10 mouse cellular contexts compared by ENCODE assay signal in the genomic region with DNA sequence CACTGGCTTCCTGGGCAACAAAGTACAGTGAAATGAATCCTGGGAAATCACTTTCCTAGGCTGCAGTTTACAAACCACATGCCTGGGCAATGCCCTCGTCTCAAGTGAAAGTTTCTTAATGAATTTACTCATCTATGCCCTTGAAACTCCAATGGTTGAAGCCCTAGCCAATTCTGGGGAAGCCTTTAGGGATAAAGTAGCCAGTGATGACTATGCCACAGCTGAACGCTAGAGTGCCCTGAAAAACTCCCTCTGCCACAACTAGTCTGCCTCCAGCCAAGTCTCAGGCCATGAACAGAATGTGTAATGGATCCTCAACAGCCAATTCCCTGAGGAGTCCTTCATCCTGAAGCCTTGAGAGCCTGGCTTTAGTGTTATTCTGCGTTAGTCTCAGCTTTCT. TPM values are rescaled to one million over a fixed set of nuclear protein-coding genes. Genes with fewer than 3 reads are reported as not detected.
DNase-seq lines count a peak whose midpoint lies in the region; ATAC-seq and TF ChIP-seq lines count a peak whose summit lies in the region.
"Had no signal": no experiment of that assay in that cellular context is flagged by ENCODE, and none has a peak within 500 bp of the region (broad histone marks: within the 10 kb centered on the region; RNA-seq: fewer than 3 reads in every experiment).

No protein-coding gene starts in this region.

- no peaks in the 10 kb centered on the region for H3K9me3 ChIP-seq in limb, embryonic 14.5 days (ENCODE audit: control insufficient read depth, low read length)
- no peaks in the 10 kb centered on the region for H3K9me3 ChIP-seq in limb, embryonic 10.5 days (replicated peaks)
- H3K9me3 ChIP-seq in forebrain, embryonic 11.5 days (ENCODE audit: control insufficient read depth, low read length) = no peaks in the 10 kb centered on the region
- H3K9me3 ChIP-seq: limb, embryonic 13.5 days had no signal

- ATAC-seq in limb, embryonic 14.5 days (ENCODE audit: low FRiP score, low read depth) = no peak
- ATAC-seq in forebrain, embryonic 11.5 days (replicated peaks; ENCODE audit: low FRiP score) = no peak

- peaks cover 16% of the 10 kb centered on the region for H3K4me1 ChIP-seq in limb, embryonic 14.5 days (ENCODE audit: control insufficient read depth, insufficient read depth, low read length)
- peaks cover 18% of the 10 kb centered on the region for H3K4me1 ChIP-seq in limb, embryonic 10.5 days
- peaks cover 70% of the 10 kb centered on the region for H3K4me1 ChIP-seq in bone marrow macrophage, adult 2 months (ENCODE audit: control insufficient read depth, insufficient read depth, low read length)
- H3K4me1 ChIP-seq in forebrain, embryonic 11.5 days (replicated peaks; ENCODE audit: control insufficient read depth, insufficient read depth, low read length) = no peaks in the 10 kb centered on the region

- no peak overlapping the region for H3K27ac ChIP-seq in limb, embryonic 14.5 days (replicated peaks; ENCODE audit: low read depth, low read length)
- no peak overlapping the region; the same call in 1 of the 2 replicates for H3K27ac ChIP-seq in limb, embryonic 10.5 days
- peak overlapping the region; percentile 98 for H3K27ac ChIP-seq in bone marrow macrophage, adult 2 months (ENCODE audit: insufficient read depth, low read depth, low read length)
- H3K27ac ChIP-seq in forebrain, embryonic 11.5 days (ENCODE audit: low read depth, low read length) = no peak overlapping the region

- H3K36me3 ChIP-seq in limb, embryonic 14.5 days (ENCODE audit: control insufficient read depth, insufficient read depth, low read length) = no peaks in the 10 kb centered on the region
- H3K36me3 ChIP-seq in limb, embryonic 10.5 days = no peaks in the 10 kb centered on the region
- H3K36me3 ChIP-seq in forebrain, embryonic 11.5 days (ENCODE audit: control insufficient read depth, insufficient read depth, low read length) = no peaks in the 10 kb centered on the region
- H3K36me3 ChIP-seq: limb, embryonic 13.5 days had no signal

- H3K27me3 ChIP-seq in limb, embryonic 14.5 days (ENCODE audit: control insufficient read depth, insufficient read depth, low read length) = no peaks in the 10 kb centered on the region
- H3K27me3 ChIP-seq in limb, embryonic 10.5 days (ENCODE audit: low read depth, poor library complexity, severe bottlenecking) = no peaks in the 10 kb centered on the region
- H3K27me3 ChIP-seq in forebrain, embryonic 11.5 days (ENCODE audit: control insufficient read depth, insufficient read depth, low read length) = no peaks in the 10 kb centered on the region
- H3K27me3 ChIP-seq: limb, embryonic 13.5 days had no signal

- no peak overlapping the region for H3K4me2 ChIP-seq in limb, embryonic 14.5 days (replicated peaks; ENCODE audit: low read depth, low read length, severe bottlenecking)
- no peak overlapping the region for H3K4me2 ChIP-seq in forebrain, embryonic 11.5 days (ENCODE audit: low read depth, low read length, severe bottlenecking)
- H3K4me2 ChIP-seq: limb, embryonic 13.5 days had no signal

- no peak overlapping the region for H3K4me3 ChIP-seq in limb, embryonic 14.5 days (replicated peaks; ENCODE audit: low read length)
- H3K4me3 ChIP-seq in limb, embryonic 10.5 days = no peak overlapping the region
- H3K4me3 ChIP-seq in bone marrow macrophage, adult 2 months (ENCODE audit: insufficient read depth, low read length) = peak overlapping the region; percentile 49
- H3K4me3 ChIP-seq in forebrain, embryonic 11.5 days (ENCODE audit: low read depth, low read length) = no peak overlapping the region
- H3K4me3 ChIP-seq: limb, embryonic 13.5 days had no signal

- TF ChIP-seq POLR2A in limb, embryonic 14.5 days (IDR thresholded peaks at IDR 0.05; ENCODE audit: borderline replicate concordance, extremely low read depth, insufficient read depth, insufficient read length) = no peak
- no peak for TF ChIP-seq POLR2A in bone marrow macrophage, adult 2 months (IDR thresholded peaks at IDR 0.05; ENCODE audit: borderline replicate concordance, low read depth, low read length)

- whole genome bisulfite sequencing in limb, embryonic 14.5 days = 37% methylated on average over 3 of the region's 3 CpGs
- WGBS in limb, embryonic 10.5 days = 62% methylated on average over 3 of the region's 3 CpGs
- WGBS in forebrain, embryonic 11.5 days = 83% methylated on average over 3 of the region's 3 CpGs

- DNase-seq in limb, embryonic 14.5 days (ENCODE audit: low spot score) = peak; percentile 35
- no peak for DNase-seq in limb, embryonic 10.5 days (ENCODE audit: low spot score)
- DNase-seq in NIH3T3 (ENCODE audit: low read depth) = peak; percentile 54
- DNase-seq in mesoderm, embryonic 11.5 days (ENCODE audit: low read depth, low spot score) = peak; percentile 30
- no peak for DNase-seq in forebrain, embryonic 11.5 days (ENCODE audit: low spot score)
- no peak for DNase-seq in spleen, adult 18-20 months
- DNase-seq: cerebellum, postnatal 36 days; kidney, adult 9 months had no signal

- no peak for TF ChIP-seq CTCF in bone marrow macrophage, adult 2 months (IDR thresholded peaks at IDR 0.05; ENCODE audit: low read depth, low read length)

- H3K9ac ChIP-seq in limb, embryonic 14.5 days (ENCODE audit: low read depth, low read length, severe bottlenecking) = no peak overlapping the region
- no peak overlapping the region for H3K9ac ChIP-seq in forebrain, embryonic 11.5 days (ENCODE audit: low read length)
- H3K9ac ChIP-seq: limb, embryonic 13.5 days had no signal

RNA-seq across cellular contexts. Expression of a gene that starts 8.5 kb away (rescaled TPM):
- 24.8 and 26.1 TPM in 2 replicates for polyA plus RNA-seq in limb, embryonic 14.5 days (2012; rRNA removed)
- 24.9 and 28.0 TPM in 2 replicates for polyA plus RNA-seq in limb, embryonic 14.5 days (2014; fragmentation: Nextera tagmentation; extraction: Ambion mirVana)
- polyA plus RNA-seq in limb, embryonic 10.5 days (2016; fragmentation: Nextera tagmentation; extraction: Ambion mirVana) = 14.9 and 16.4 TPM in 2 replicates
- 55.2 and 62.9 TPM in 2 replicates for polyA plus RNA-seq in bone marrow macrophage, adult 2 months (2012; ENCODE audit: insufficient read depth, insufficient read length, missing spikeins)
- 24.8 and 29.5 TPM in 2 replicates for polyA plus RNA-seq in forebrain, embryonic 11.5 days (2014; fragmentation: Nextera tagmentation; extraction: Ambion mirVana)

Comparison
In these comparisons a context has a peak if more than half of its experiments do, and no peak if none do; other contexts are left out.
1. DNase-seq: peak in limb, embryonic 14.5 days (single experiment), NIH3T3 (single experiment) and mesoderm, embryonic 11.5 days (single experiment); none in limb, embryonic 10.5 days (single experiment), forebrain, embryonic 11.5 days (single experiment) and spleen, adult 18-20 months (0 of 2).